Mouse (Mus musculus): ENCODE measurements around the gene Tspan4. TPM values are rescaled to one million over a fixed set of nuclear protein-coding genes. Genes with fewer than 3 reads are reported as not detected.
A peak's percentile ranks its signal among the peaks of the same experiment; 100 is the strongest.

Tspan4 gene
- total RNA-seq, 2 experiments from 2014 or later = 18.6 to 21.0 TPM

DNA sequence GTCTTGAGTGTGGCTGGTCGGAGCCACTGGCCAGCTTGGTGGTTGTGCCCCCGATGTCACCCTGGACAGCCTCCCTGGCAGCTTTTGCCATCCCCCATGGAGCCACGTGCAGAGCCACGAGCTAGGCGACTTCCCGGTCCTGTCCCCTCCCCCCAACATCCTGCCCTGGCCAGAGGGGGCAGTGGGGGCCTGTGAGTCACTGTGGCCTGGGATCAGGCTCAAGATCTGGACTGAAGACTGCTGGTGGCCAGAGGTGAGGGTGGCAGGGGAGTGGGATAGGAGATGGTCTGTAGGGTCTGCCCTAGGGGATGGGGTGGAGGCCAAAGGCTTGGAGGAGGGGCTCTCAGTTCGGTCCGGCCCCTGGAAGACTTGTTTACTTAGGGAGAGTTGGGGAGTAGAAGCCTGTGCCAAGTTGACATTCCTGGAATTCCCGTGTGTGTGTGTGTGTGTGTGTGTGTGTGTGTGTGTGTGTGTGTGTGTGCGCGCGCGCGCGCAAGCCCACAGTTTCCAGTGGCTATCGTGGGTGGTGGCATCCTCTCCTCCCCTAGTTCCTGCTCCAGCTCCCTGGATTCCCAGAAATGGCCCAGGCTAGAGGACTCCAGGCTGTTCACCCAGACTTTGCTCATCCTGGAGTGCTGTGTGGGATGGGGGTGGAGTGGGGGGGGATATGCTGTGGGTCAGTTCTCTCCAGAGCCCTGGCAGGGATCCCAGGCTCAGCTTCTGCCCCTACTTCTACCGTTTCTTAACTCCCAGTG lies 1.4 kb downstream of the Tspan4 start:
- DNase-seq = peak; percentile 73

DNA sequence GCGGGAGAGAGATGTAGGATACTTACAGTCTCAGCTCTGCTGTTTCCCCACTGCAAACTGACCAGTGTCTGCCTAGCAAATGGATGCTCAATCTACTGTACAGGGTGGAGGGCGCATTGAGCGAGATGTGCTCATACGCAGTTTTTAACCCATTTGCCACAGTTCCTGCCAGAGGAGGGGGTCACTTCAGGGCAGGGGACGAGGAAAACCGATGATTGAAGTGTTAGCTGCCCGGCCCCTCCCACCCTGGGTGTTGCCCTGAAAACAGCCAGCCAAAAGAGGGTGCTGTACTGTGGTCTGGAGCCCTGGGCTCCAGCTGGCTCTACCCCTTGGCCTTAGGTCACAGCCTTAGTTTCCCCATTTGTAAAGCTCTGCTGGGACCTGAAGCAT lies 1.9 kb downstream of the Tspan4 start:
- no peak for DNase-seq

DNA sequence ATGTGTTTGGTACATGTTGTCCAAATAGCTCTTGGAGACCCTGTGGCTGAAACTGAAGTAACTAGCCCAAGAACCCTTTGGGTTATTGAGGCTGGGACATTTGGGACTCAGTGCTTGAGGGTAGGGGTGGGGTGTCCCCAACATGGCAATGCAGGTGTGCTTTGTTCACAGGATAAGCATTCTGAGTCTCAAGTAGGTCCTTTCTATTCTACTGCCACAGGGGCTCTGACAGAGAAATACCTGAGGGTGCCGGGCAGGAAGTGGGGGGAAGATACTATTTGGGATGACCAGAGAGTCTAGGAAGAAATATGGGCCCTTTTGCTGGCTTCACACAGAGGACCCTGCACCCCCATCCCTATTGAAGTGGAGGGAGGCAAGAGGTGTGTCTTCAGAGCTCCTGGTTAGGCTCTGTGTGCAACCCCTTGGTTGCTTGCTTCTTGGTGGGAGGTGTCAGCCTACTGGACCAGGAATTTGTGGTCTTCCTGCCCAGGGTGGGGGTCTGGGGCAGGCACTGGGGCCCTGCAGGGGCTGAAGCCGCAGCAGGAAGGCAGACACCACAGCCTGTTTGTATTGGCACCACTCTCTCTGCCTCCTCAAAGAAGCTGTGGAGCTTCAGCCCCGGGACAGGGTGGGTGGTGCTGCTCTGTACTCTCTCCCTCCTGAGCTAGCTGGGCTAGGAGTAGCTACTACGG lies 2.7 kb downstream of the Tspan4 start:
- no peak for DNase-seq

DNA sequence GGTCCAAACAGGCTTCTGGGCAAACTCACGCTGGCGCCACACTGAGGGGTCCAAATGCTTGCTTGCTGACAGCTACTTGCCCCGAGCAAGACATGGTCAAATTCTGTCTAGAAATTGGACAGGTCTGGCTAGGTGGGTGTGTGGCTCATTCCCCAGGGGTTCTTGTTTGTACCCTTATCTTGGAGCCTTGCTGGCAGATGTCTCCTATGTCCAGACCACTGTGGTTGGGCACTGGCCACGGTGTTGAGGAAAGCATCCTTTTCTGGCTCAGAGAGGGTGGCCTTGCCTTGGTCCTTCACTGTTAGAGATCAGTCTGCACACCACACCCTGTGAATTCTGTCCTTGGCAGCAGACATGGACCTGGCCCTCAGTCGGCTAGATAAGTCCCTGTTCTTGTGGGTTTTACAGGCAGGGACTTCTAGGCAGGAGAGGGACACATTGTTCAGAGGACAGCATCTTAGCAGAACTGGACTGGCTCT lies 3.3 kb downstream of the Tspan4 start:
- no peak for DNase-seq

DNA sequence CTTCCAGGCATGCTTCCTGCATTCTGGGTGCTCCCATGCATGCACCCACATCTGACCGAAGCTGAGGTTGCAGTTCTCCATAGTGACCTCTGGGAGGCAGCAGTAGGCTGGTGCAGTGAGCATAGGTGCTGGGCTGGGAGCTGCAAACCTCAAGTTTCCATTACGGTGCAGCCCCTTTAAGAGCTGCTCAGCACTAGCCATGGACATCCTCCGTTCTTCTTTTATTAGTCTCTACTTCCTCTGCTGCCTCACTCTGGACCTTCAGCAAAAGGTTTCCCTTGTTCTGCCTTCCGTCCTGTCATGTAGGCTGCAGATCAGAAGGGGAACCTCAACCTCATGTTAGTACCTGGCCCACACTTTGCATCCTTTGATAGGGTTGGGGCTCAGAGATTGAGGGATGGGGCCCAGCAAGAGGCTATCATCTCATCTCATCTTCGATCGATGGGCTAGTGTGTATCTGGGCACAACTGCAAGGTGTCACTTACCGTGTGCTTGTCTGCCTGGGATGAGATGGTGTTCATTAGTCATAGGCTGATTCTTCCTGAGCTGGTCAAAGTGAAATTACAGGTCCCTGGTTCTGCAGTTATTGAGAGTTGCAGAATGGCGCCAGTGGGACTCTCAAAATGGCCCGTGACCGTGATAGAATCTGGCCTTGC lies 5.9 kb downstream of the Tspan4 start:
- DNase-seq = peak; percentile 55

DNA sequence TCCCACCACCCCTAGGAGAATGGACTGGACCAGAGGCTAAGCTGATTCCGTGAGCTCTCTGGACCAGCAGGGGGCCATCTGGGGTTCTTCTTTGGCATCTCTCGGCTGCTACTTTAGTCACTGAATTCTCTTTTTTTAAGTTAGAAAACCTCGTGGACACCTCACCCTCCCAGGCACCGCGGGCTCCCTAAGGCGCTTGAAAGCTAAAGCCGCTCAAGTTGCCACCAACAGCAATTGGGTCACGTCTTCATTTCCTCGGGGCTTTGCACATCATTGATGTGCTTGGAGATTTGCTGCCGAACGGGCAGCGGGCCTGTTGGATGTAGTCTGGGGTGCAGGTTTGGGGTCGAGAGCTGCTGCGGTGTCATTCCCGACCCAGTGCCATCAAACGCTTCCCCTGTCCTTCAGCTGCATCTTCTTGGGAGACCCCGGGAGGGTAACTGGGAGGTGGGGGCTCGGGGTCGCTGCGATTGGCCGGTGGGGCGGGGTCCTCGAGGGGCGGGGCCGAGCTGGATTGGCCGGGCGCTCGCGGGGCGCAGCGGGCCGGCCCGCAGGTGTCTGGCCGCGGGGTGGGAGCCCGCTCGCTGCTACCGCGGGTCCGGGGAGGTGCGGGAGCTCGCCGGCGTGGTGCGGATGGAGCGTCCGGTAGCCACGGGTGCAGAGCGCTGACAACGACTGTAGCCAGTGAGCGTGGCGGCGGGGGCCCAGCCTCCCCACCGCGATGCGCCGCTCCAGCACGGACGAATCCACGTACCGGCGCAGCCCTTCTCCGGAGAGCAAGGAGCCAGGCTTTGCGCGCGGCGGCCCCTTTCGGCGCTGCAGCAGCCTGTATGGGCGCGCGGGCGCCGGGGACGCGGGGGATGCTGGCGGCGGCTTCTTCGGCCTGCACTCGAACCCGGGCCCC lies 6.7 kb downstream of the Tspan4 start:
- DNase-seq = no peak

DNA sequence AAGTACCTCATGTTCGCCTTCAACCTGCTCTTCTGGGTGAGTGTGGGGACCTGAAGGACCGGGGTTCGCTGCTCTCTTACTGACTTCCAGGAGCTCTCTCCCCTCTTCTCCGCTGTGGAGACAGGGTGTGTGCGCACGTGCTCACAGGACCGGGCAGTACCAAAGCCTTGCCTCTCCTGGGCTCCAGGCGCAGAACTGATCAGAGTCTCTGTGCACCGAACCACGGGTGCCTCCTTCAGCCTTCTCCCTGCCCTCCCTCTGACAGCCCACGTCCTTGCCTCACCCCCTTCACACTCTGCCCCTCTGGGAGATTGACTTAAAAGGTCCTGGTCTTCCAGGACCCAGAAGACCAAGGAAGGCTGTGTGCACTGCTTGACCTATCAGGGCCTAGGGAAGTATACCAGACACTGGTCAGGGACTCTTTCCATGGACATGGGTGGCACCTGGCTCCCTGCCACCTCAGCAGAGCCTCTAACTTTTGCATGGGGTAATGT lies 7.5 kb downstream of the Tspan4 start:
- DNase-seq = no peak

DNA sequence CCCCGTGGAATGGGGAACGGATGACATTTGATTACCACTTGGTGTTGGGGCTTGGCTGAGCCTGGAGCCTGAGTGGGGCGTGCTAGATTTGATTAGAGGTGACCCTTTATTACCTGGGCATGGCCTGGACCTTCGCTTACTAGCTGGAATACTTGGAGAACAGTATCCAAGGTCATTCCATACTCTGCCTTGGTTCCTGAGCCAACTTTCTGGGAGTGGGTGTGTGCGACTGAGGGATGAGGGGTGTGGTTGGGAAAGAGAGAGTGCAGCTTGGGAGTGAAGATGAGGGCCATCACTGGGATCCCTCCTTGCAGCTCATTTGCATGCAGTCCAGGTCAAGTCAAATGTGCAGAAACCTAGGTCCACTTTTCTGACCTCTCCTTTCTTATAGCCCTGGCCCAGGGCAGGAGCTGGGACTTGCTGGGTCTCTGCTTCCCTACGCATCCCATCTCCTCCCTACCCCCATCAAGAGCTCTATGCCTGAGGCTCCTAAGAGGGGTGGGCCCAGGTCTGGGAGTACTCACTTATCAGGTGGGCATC lies 8.1 kb downstream of the Tspan4 start:
- no peak for DNase-seq

DNA sequence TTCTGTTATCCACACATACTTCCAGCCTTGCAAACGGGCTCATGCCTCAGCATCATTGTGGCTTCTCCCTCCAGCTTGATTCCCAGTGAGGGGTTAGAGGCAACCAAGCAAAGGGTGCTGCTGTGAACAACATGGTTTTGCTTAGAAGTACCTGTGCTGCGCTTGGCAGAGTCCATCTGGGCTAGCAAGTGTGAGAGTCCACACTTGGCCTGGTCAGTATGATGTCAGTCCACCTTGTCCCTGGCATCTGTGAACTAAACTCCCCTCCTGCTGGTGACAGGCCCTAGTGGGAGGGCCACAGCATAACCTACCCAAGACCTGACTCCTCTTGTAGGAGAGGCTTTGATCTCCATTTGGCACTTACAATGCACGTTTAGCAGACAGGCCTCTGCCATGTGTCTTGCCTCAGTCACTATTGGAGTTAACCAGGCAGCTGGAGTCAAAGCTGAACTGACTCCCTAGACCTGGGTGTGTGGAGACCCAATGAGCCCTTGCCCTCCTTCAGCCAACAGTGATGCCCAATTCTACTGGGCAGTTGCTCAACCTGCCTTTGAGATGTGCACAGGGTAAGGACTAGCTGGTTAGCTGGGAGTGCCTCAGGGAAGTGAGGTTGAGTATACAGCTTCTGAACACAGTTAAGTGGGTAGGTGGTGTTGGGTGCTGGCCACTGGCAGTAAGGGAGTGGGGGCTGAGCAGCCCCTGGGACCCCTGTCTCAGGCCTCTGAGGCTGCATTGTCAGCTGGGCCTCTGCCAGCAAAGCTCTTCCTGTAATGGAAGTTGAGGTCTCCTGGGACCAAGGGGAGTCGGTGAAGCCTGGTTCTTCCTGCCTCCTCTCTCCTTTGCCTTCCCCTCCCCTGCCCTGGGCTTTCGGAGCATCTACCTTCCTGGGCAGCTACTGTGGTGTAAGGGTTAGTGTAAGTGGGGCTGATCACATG lies 9.4 kb downstream of the Tspan4 start:
- no peak for DNase-seq

DNA sequence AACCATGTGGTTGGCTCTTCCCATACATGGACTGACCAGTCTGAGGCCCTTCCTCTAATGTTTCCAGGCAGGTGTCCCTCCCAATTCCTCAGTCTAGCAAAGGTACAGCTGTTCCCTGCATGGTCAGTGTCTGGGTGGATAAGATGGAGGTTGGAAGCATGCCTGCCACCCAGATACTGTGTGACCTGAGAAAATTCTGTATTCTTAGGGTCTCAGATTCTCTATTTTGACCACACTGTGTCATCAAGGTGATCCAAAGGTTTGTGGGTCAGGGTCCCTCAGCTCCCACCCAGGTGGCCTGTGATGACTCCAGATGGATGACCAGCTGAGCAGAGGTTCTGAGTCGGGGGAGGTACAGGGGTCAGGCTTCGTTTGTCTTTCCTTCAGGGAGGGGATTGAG lies 10.1 kb downstream of the Tspan4 start:
- no peak for DNase-seq

DNA sequence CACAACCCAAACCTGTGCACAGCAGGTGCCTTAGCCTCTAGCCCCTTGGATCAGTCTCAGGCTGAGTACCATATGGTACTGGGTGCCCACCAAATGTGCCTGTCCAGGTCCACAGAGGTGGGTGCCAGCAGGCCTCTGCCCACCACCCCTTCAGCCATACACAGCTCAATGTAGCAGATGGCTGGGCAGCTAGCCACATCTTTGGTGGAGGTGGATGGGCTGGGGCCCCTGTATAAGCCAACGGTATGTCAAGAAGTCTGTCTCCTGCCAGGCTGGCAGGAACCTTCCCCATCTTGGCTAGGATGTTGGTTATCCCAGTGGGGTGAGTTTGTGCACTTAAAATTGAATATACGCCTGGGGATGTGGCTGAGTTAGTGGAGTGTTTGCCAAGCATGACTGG lies 10.6 kb downstream of the Tspan4 start:
- DNase-seq = no peak

DNA sequence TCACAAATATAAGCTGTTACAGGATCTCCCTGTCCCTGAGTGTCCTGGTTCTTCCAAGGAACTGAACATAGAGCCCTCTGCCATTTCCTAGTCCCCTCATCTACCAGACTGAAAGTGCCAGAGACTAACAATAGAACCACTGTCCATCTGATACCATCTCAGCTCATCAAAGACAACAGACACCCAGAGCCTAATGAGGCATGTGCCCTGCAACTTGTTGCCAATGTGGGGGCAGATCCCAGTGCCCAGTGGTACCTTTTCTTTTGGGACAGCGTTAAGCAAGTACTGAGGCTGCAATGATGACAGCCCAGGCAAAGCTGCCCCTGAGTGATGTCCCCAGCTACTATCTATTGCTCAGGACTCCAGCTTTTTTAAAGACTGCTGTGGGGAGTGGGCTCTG lies 11.2 kb downstream of the Tspan4 start:
- DNase-seq = no peak

DNA sequence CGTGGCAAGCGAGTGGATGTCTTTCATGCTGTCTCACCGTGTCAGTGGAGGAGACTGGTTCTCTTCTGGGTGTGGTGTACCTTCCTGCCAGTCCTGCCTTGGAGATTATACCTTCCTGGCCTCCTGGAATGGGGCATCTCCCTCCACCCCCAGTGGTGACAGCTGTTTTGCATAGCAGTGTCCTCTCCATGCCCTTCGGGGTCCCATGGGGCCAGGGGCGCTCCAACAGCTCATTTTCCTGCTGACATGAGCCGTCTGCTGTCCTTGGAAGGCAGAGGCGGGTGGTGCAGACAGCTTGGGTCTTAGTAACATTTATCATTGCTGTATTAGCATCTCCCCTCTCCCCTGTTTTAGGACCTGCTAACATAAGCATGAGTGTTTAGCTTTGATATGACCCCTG lies 12.1 kb downstream of the Tspan4 start:
- DNase-seq = no peak

DNA sequence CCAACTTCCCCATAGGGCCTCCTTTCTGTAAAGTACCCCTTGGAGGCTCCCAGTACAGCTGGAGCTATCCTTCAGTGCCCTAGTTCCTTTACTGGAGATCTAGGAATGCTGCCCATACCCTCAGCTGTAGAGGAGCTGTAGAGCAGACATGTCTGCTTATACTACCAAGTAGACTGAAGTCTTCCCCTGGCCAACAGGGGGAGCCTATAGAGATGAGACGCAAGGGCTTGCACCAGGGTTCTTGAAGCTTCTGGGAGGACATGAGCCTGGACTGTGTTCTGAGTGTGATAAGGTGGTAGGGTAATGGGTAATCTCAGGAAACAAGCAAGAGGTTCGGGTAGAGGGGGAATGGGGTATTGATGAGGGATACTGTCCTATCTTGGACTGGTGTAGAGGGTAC lies 16.1 kb downstream of the Tspan4 start:
- DNase-seq = no peak

DNA sequence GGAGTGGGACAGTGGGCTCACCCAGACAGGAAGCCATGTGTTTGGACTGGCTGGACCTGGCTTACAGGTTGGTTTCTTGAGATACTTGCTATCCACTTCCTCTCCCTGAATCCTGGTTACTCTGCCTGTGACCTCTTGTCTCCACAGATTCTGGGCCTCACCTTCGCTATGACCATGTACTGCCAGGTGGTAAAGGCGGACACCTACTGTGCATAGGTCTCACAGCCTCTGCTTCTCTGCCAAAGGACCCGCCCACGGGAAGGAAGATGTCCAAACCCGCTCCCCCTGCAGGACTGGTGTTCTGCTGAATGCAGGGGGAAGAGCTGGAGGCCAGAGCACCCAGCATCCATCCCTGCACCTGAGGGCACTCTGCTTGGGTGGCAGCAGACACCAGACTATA lies 17.7 kb downstream of the Tspan4 start:
- DNase-seq = no peak

DNA sequence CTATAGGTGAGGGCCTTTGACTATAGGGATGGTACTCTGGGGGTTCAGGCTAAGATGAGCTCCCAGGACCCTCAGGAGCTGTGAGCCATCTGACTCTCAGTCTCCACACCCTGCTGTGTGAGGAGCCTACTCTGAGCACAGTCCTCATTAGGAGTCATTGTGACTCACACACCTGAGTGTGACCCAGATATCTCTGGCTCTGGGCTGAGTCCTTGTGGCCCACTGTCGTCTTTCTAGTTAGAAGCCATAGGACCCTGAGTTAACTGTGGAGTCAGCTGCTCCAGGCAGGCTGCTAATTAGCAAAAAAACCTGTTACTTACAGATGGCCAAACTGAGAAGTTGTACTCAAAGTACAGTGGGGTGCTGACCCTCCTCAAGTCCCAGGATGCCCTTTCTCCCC lies 18.7 kb downstream of the Tspan4 start:
- no peak for DNase-seq

DNA sequence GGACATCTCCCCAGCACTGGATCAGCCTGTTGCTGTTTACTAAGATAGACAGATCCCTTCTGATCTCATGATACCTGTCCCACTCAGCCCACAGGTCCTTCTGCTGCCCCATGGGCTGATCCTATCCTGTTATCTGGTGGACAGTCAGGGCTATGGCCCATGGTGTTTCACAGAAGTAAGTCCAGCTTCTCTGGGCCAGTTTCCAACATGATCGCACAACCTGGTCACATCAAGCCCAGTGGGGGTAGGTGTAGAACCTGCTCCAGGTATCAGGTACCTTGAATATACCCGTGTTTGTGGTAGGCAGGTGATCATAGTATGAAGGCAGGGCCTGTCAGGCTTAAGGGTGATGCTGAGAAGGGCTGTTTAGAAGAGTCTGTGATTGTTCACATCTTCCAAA lies 20.3 kb downstream of the Tspan4 start:
- DNase-seq = no peak

DNA sequence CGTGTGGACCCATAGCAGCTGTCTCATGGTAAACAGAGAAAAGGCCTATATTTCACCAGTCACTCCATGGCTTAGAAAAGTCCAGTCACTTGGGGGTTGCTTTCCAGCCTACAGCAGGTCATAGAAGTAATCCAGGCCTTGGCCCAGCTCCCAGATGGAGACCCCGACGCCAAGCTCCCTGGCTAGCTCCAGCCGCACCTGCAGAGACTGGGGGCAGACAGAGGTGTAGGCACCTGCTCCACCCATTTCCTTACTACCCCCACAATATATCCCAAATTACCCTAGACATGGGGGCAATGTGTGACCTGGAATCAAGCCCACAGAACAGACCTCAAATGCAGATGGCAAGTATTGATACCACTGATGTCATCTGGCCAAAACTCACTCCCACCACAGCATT lies 20.9 kb downstream of the Tspan4 start:
- no peak for DNase-seq

DNA sequence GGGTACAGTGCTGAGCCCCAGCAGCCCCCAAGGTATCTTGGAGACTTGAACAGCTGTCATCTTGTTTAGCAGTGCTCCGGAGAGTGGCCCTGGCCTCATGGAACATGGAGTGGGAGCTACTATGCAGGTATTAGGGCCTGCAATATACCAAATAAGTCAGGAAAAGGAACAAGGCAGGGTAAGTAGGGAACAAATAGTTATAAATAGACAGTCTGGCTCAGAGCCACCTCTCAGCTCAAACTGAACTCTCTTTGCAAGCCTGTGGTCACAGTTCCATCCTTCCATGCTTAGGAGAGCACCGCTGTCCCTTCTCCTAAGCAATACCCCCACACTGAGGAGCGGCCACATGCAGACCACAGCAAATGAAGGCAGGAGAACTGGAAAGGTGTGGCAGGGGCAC lies 22.6 kb downstream of the Tspan4 start:
- DNase-seq = no peak

DNA sequence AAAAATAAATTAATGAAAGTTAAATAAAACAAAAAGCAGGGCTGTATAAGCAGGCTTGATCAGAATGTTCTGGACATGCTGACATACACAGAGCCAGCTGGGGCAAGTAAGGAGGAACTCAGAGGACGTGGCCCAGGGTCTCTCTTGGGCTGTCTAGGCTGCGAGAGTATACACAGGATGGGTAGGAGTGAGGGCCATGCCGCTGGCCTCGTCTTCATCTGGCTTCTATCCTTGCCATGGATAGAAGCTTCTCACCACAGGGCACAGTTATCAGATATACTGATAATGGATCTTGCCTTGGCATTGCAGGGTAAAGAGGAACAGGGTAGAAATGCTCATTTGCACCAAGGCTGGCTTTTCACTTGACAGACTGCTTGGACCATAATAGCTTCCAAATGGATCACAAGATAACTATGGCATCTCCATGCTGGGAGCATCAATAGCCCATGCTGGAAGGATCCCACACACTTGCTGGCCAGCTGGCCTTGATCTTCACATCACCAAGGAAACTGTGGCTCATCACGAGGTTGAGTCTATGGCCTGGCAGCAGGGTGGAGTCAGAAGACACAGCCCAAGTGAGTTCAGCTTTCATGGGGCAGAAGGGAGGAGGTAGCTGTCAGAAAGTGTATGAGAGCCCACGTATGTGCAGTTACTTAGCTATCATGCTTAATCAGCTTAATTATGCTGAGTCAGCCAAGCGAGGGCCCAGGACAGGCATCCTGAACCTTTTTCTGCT lies 26.9 kb downstream of the Tspan4 start:
- DNase-seq = no peak

Data from gastrocnemius, postnatal 10 days (tissue).